Mouse (Mus musculus): ENCODE results near the gene Cdh3.
"Not testable (repeated sequence)": the region's sequence is repeated elsewhere in the genome, so short reads cannot be mapped to it uniquely, and the experiment has no call there.

The Cdh3 gene

DNA sequence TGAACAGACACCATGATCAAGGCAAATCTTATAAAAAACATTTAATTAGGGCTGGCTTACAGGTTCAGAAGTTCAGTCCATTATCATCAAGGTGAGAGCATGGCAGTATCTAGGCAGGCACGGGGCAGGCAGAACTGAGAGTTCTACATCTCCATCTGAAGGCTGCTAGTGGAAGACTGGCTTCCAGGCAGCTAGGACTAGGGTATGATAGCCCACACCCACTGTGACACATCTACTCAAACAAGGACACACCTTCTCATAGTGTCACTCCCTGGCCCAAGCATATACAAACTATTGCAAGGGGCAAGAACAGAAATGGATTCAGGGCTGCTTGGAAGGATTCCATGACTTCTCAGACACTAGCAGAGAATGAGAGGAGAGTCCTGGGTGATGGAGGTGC, 61.5 kb downstream of the Cdh3 start:
- not testable (repeated sequence) for DNase-seq

DNA sequence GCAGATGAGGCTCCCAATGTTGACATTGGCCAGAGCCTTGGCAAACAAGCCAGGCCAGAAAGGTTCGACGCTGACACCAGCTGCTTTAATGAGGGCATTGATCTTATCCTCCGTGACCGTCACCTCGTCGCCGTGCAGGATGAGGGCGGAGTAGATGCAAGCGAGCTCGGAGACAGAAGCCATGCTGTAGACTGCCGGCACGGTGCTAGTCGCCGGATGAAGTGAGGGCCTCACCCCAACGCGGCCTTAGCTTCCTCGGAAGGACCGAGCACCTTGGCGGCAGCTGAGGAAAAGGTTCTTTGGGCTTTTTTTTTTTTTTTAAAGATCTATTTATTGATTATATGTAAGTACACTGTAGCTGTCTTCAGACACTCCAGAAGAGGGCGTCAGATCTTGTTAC, 62.5 kb downstream of the Cdh3 start, which contains the start of gene Gm10073:
Gm10073 (minus strand) TSS at position 294 of the 400 bp plus-strand sequence.
- DNase-seq: not testable (repeated sequence)

DNA sequence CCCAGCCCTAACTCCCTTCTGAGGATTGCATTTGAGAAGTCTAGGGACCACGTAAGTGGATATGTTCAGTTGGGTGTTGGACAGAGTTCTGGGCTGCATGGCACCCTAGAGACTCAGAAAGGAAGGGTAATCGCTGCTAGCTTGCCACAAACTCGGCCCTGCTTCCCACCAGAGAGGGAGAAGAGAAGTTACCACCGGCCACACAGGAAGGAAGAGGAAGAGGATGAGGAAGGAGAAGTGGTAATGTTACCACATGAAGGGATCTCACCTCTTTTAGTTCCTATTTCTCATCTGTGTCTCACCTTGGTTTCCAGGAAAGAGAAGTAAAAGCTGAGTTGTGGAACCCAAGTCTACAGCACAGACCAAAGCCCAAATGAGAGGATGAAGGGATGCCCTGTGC, 63.6 kb downstream of the Cdh3 start:
- no peak for DNase-seq

DNA sequence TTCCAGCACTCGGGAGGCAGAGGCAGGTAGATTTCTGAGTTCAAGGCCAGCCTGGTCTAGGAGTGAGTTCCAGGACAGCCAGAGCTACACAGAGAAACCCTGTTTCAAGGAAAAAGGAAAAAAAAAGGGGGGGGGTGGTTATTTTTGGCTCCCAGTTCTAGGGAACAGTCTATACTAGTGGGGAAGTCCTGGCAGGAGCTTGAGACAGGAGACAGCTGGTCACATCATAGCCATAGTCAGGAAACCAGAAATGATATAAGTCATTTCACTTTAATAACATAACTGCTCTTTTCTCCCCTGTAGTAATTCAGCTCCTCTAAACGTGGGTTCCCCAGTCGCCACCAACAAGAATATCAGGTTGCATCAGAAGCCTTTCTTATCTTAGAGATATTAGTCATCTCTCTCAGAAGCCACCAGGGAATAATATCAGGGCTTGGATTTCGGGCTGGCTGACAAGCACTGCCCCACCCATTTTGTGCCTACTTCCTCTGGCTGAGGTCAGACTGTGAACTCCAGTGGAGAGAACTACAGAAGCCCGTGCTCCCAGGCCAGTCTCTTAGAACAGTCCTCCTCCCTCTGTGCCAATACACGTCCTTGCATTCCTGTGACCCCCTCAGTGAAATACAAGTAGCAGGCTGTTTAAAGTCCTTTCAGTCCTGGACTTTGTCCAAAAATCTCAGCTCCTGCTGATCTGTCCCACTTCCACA, 66.3 kb downstream of the Cdh3 start:
- DNase-seq: no peak

DNA sequence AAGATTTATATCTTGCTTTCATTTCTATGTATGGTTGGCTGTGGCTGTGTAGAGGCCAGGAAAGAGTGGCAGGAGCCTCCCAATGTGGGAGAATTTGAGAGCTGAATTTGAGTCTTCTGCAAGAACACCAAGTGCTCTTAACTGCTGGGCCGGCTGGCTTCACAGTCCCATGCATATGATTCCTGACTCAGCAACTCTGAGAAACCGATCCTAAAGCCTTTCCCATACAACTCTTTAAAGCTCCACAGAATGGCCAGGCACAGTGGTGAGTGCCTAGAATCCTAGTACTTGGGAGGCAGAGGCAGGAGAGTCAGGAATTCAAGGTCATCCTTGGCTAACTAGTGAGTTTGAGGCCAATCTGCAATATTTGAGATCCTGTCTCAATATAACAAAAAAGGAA, 68.8 kb downstream of the Cdh3 start:
- no peak for DNase-seq

DNA sequence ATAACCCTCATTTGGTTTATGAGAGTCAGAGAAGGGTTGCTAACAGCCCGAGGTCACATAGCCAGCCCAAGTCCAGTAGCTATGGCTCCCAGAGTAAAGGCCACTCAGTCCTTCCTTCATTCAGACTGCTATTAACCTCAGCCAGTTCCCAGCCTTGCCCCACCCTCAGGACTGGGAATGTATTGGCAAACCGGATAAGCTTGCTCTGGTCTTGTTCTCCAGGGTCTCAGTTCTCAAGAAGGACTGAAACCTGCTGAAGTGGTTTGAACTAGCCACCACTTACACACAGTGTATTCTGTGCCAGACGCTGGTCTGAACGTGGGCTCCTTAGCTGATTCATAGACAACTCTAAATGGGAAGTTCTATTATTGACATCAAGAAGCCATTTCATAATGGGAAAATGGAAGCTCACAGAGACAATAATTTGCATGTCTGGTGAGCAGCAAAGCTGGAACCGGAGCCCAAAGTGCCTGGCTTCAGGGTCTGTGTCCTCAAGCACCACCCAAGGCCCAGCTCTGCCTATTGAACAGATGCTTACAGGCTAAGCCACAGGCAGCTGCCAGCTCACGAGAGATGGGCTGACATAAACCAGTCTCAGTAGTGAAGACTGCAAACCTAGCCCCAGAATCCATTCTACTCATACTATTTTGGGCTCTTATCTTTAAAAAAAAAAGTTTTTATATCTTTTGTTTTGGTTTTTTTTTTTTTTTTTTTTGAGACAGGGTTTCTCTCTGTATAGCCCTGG, 70.8 kb downstream of the Cdh3 start:
- DNase-seq: no peak

DNA sequence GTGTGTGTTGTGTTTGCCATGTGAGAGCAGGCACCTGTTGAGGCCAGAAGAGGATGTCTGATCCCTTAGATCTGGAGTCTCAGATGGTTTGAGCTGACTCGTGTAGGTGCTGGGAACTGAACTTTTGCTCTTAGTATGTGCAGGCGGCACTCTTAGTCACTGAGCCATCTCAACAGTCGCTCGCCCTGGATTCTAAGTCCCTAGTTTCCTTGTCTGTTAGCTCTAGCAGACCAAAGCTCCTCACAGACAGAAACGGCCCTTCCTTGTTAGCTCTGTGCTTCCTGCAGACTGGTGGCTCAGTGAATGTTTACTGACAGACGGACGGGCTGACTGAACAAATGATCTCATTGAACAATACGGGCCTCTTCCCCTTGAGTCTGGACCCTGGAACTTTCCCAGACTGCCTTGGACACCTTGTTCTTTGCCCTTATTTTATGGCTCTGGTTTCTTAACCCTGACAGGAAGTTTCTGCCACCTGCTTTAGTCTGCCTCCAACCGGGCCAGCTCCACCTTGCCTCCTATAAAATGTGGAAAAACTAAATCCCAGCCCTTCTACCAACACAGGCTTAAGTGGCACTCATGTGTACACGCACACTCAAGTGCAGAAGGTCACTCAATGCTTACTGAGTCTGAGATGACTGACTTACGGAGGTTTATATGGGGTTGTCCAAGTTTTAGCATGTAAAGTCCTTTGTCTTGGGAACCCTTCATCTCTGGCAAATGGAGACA, 74.4 kb downstream of the Cdh3 start:
- no peak for DNase-seq

DNA sequence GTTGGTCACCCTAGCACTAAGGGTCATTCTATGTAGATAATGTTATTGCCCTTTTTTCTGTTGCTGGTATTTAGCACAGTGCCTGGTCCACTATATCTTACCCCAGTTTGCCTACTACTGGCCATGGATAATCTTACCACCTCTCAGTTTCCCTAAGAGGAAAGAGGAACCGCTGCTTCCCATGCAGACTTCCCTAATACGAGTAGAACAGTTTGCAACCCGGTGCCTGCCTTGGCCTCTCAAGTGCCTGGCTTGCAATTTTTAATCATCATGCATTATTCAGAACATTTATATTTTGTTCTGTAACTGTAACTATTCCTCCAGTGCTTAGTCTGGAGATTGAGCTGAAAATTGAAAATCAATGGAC, 75.0 kb downstream of the Cdh3 start:
- DNase-seq: no peak

DNA sequence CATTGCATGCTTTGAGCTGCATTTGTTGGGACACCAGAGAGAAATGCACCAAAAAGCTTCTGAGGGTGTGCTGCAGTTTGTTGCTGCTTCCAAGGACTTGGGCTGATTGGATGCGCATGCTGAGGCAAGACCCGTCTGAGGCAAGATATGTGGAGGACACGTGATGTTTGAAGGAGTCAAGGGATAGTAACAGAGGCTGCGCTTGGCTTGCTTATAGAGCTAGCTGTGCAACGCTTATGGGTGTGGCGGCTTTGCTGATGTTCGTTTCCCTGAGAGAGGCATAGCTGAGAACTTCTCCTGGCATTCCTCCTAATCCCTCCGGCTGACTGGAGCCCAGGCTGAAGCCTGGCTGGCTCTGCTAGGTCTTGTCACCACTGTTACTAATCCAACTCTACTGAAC, 76.2 kb downstream of the Cdh3 start:
- DNase-seq: no peak

DNA sequence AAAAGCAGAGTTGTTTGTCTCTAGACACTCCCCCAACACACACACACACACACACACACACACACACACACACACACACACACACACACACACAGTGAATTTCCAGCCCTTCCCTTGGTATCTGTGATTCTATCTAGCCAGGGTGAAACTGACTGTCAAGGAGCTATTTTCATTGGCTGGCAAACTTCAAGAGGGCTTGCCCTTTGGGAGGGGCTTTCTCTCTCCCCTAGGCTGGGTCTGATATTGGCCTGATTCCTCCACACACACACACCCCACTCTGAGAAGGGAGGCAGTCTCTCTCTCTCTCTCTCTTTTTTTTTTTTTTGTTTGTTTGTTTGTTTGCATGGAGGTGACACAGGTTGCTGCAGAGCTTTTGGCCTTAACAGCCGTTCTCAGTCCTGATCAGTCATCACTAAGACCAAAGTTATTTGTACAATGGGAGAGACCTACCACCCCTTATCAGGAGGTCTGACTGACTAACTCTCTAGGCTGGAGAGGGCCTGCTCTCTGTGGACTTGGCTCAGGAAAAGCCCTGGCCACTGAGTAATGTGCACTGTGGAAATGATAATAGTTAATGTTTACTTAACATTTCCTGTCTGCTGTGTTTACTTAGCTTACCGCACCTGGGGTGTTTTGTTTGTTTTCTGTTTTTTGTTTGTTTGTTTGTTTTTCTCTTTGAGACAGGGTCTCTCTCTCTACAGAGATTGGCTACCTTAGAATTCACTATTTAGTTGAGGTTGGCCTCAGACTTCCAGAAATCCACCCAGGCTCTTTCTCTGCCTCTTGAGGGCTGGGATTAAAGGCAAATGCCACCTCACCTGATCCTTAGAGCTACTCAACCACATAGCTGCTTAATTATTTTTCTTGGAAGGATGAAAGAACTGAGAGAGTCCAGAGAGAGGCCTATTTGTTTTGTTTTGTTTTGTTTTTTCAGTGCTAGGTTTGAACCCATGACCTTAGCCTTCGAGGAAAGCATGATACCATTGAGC, 78.0 kb downstream of the Cdh3 start:
- DNase-seq: no peak

DNA sequence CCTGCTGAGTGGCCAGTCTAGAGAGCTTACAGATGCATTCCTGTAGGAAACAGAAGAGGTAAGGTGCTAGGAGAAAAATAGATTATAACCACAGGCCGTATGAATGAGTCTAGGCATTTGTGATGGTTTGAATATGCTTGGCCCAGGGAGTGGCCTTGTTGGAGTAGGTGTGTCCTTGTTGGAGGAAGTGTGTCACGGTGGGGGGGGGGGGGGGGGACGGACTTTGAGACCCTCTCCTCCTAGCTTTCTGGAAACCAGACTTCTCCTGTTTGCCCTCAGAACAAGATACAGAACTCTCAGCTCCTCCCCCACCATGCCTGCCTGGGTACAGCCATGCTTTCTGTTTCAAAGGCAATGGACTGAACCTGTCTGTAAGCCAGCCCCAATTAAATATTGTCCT, 81.8 kb downstream of the Cdh3 start:
- DNase-seq: no peak

DNA sequence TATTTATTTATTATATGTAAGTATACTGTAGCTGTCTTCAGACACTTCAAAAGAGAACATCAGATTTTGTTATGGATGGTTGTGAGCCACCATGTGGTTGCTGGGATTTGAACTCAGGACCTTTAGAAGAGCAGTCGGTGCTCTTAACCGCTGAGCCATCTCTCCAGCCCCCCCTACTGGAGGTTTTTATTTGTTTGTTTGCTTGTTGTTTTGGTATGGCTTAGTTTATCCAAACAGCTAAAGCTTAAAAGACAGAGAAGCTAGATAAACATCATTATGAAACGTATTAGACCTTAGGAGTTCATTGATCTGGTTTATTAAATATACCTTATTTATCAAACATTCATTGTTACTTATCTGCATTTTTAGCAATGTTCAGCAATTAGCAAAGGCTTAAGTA, 84.9 kb downstream of the Cdh3 start:
- DNase-seq: not testable (repeated sequence)

DNA sequence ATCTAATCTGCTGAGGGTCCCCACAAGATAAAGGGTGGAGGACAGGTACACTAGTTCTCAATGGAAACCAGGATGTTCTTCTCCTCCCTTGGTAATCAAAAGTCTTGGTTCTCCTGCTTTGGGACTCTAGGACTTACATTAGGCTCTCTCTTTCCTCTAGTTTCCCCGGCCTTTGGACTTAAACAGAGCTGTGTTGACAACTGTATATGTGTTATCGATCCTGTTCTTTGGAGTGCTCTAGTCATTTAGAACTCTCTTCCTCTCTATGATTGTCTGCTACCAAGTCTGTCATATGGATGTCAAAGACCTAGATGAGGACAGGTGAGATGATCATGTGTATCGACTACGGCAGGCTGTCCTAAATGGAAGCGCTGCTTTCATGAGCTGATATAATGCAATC, 86.4 kb downstream of the Cdh3 start:
- no peak for DNase-seq

DNA sequence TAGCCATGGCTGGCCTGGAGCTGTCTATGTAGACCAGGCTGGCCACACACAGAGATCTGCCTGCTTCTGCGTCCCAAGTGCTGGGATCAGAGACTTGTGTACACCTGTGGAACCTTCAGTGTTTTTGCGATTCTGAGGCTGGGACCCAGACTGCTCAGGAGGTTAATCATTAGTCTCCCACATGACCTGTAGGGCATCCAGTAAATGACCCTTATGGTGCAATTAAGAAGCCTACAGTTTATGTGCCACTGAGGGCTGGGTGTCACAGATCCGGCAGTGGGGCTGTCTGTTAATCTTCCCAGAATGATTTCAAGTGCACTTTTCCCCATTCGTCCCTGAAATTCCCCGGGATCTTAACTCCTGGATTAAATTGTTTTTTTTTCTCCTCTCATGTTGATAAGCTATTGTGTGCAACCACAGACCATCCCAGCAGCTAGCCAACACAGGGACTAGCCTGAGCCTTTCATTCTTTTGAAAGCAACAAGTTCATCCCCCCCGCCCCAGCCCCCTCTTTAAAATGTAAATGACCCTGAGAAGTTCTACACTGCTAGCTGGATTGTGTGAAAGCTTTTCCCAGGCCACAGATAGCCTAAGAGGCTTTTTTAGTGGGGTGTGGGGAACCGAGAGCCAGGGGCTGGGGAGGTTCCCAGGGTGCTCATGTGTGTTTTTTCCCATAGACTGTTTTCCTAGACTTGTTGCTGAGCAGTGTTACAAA, 88.7 kb downstream of the Cdh3 start:
- DNase-seq: no peak

DNA sequence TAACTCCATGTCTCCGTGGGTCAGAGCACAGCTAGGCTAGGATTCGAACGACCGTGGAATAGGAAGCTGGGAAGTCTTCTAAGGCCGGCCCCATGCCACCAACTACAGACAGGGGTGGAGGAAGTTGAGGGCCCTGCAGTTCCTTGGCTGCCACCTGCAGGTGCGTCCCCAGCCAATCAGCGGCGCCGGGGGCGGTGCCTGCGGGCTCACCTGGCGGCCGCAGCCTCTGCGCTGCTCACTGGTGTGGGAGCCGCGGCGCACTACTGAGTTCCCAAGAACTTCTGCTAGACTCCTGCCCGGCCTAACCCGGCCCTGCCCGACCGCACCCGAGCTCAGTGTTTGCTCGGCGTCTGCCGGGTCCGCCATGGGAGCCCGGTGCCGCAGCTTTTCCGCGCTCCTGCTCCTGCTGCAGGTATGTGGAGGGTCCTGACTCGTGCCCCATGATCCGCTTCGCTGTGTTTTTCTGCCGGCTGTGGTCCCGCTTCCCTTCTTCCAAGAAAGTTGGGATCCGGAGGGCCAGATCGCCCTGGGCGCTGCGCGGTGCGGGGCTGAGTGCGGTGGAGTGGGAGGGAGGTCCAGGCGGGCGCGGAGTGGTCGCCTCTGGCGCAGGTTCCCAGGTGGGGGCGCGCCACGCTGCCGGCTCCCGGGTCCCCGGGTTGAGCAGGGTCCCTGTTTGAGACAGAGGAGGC, 92.6 kb downstream of the Cdh3 start, which contains the start of gene Cdh1:
Cdh1 (plus strand) TSS at position 221 of the 689 bp plus-strand sequence.
- DNase-seq: peak; percentile 59 to 70

DNA sequence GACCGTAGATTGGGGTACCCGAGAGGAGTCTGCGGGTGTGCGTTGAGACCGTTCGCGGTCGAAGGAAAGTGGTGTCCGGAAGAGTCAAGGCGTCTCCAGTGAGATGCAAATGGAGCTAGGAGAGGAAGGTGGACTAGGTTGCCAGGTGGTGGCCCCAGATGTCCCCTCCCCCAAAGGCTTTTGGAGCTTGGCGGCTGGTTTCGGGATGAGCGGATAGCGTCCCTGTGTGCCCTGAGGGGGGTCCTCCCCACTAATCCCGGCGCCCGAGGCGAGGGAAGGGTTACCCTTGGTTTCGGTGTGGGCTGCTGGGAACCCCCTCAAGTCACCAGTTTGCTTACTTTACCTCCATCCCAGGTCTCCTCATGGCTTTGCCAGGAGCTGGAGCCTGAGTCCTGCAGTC, 93.2 kb downstream of the Cdh3 start:
- no peak for DNase-seq

DNA sequence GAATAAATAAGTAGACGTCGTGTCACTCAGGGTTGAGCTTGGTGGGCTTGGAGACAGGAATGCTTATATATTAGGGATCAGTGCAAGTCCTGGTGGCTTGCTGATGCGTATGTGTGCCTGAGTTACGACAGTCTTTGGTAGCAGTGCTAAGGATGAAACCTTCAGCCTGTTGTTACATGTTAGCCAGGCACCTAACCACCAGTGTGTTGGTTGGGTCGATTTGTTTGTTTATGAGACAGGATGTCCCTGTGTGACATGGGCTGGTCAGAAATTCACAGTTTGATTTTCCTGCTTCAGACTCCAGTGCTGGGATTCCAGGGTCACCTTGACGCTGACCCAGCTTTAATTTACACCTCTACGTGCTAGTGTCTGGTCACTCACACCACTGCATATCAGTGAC, 95.0 kb downstream of the Cdh3 start:
- no peak for DNase-seq

DNA sequence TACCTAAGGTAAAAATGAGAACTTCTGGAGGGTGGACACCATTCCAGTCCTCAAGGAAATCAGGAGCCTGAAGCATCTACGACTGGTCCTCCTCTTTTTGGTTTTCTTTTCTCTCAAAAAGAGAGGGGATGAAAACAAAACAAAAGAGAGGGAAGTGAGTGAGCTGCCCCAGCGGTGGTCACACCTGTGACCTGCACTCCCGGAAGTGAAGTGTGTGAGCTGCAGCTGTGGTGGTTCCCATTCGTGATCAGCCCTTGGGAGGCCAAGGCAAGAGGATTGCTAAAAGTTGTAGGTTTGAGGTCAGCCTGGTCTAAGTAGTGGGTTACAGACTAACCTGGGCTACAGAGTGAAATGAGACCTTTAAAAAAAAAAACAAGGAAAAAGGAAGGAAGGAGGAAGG, 95.4 kb downstream of the Cdh3 start:
- DNase-seq: no peak

DNA sequence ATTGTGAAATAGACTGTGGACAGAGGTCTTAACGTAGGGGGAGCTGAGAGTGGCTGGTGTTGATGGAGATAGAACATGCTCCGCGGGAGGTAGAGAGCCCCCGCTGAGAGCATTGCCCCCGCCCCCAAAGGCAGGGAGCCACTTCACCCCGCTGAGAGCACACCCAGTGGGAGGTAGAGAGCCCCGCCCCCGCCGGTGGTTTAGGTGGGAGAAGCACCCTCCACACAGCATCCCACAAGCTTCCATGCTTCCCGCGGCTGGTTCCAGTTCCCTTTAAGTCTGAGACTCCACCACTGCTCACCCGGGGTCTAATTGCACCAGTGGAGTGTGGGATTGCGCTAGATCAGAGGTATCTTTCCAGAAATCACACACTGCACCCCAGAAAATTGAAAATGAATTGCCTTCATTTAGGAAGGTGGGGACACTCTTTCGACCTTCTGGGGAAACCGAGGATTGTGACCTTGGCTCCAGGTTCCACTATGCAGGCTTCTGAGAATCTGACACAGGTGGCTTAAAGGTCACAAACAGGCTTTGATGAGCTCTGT, 96.0 kb downstream of the Cdh3 start:
- no peak for DNase-seq

All from thymus, postnatal 36 days (tissue).